Mouse (Mus musculus) heart, adult 2 months (tissue): ENCODE data around the gene Myo10. TPM values are rescaled to one million over a fixed set of nuclear protein-coding genes. Genes with fewer than 3 reads are reported as not detected.

Experiments used
- DNase-seq, 2 experiments: peaks; one replicate each; pipeline ENCODE4 v3.0.0; 2021
- H3K27ac ChIP-seq: fragments of 200-600 bp; 2 replicates; pipeline ENCODE4 v1.8.1; 2022
- H3K27me3 ChIP-seq: fragments of 200-500 bp; 2 replicates; pipeline ENCODE4 v1.6.1; 2012; ENCODE audit warnings: mild to moderate bottlenecking, low read length, inconsistent platforms, mixed read lengths; ENCODE audit not compliant: control insufficient read depth, insufficient read depth
- H3K36me3 ChIP-seq: fragments of 200-500 bp; 2 replicates; pipeline ENCODE4 v1.6.1; 2012; ENCODE audit warnings: low read length, inconsistent platforms; ENCODE audit not compliant: control insufficient read depth, insufficient read depth
- H3K4me1 ChIP-seq: fragments of 200-500 bp; 2 replicates; pipeline ENCODE4 v1.6.1; 2011; ENCODE audit warnings: low read length; ENCODE audit not compliant: control insufficient read depth, insufficient read depth
- H3K4me3 ChIP-seq: fragments of 200-600 bp; 2 replicates; pipeline ENCODE4 v1.8.1; 2022
- H3K79me2 ChIP-seq: fragments of 200-500 bp; replicated peaks from 2 replicates; pipeline ENCODE4 v1.6.1; 2012; ENCODE audit warnings: mild to moderate bottlenecking, inconsistent platforms, low read length, moderate library complexity, mixed read lengths; ENCODE audit not compliant: control insufficient read depth, insufficient read depth
- H3K9ac ChIP-seq: fragments of 200-500 bp; 2 replicates; pipeline ENCODE4 v1.6.1; 2012; ENCODE audit warnings: low read depth, mild to moderate bottlenecking, control low read depth, inconsistent platforms, low read length, mixed read lengths
- CTCF ChIP-seq: fragments of 200-600 bp; IDR thresholded peaks from 2 replicates; pipeline ENCODE4 v1.8.1; 2022; ENCODE audit warnings: antibody characterized with exemption, mild to moderate bottlenecking, moderate library complexity
- EP300 ChIP-seq: fragments of 200-500 bp; IDR thresholded peaks from 2 replicates; pipeline ENCODE4 v1.6.1; 2011; ENCODE audit warnings: low read depth, low read length, control low read depth; ENCODE audit not compliant: insufficient read depth
- POLR2A ChIP-seq: fragments of 200-500 bp; IDR thresholded peaks from 2 replicates; pipeline ENCODE4 v1.6.1; 2011; ENCODE audit warnings: mild to moderate bottlenecking, low read depth, low read length, control low read depth; ENCODE audit not compliant: insufficient read depth
- WGBS: fragments of 180-500 bp; shearing (Covaris S2); methylation state at CpG from one replicate; pipeline ENCODE4 v1.1.7; 2018; 5-methylcytosine and 5-hydroxymethylcytosine counted together
- intact Hi-C: fragments of 180-260 bp; cut with DNase I; formaldehyde crosslinking; loops from one replicate; pipeline ENCODE4 v1.15.1; 2025
- polyA plus RNA-seq: library from polyadenylated mRNA; depleted of rRNA; stranded (reverse); fragments of >200 nt; gene quantifications from 2 replicates; pipeline ENCODE4 v1.2.3, GENCODE M21; 2012
- total RNA-seq, 2 experiments: library from RNA; stranded (reverse); gene quantifications; 2 replicates each; pipeline ENCODE4 v1.2.3; 2021

The Myo10 gene
- total and polyA plus RNA-seq, 3 experiments = 26.6 to 67.9 (median 63.7) TPM

- no peaks in the 10 kb centered on the region for H3K36me3 ChIP-seq
- H3K79me2 ChIP-seq = no peaks in the 10 kb centered on the region
- DNase-seq = peak; percentile 32 to 36
- no peak for TF ChIP-seq EP300
- TF ChIP-seq POLR2A = no peak
- no peak for TF ChIP-seq CTCF
- no peak overlapping the region for H3K27ac ChIP-seq
- H3K4me3 ChIP-seq = no peak overlapping the region
- intact Hi-C loops = no loop called here
- H3K27me3 ChIP-seq = no peaks in the 10 kb centered on the region
- no peak overlapping the region for H3K9ac ChIP-seq
- H3K4me1 ChIP-seq = no peaks in the 10 kb centered on the region
- 70% methylated on average over 5 of the region's 5 CpGs for WGBS
Observed at GRCm38 (mm10) chr15:25589916-25590315, 32.4 kb upstream of the Myo10 start.

- intact Hi-C loops = no loop called here
- Histone ChIP-seq H3K27me3 (no peaks in the 10 kb centered on the region), H3K9ac (no peak overlapping the region), H3K79me2 (no peaks in the 10 kb centered on the region), H3K36me3 (no peaks in the 10 kb centered on the region), H3K4me1 (no peaks in the 10 kb centered on the region), H3K27ac (no peak overlapping the region), H3K4me3 (no peak overlapping the region)
- no peak for DNase-seq
- TF ChIP-seq POLR2A = no peak
- no peak for TF ChIP-seq CTCF
- TF ChIP-seq EP300 = no peak
- 88% methylated on average over 7 of the region's 7 CpGs for WGBS
Observed at GRCm38 (mm10) chr15:25590891-25591290, 31.4 kb upstream of the Myo10 start.

DNA sequence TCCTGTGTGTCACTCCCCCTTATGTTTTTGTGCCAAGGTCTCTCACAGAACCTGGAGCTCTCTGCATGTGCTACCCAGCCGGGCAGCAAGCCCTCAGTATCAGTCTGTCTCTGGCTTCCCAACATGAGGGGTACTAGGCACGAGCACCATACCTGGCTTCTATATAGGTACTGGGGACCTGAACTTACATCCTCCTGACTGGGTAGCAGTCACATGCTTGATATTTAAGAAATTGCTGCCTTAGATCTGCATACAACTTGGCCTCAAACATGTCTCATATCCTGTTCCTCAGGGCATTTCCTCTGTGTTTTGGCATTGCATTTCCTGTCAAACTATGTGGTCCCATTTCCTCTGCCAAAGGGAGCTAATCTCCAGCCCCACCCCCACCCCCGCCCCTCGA, 30.4 kb upstream of the Myo10 start:
- intact Hi-C loops = no loop called here
- Histone ChIP-seq H3K27ac (no peak overlapping the region), H3K4me1 (no peaks in the 10 kb centered on the region), H3K79me2 (no peaks in the 10 kb centered on the region), H3K4me3 (no peak overlapping the region), H3K9ac (no peak overlapping the region), H3K36me3 (no peaks in the 10 kb centered on the region), H3K27me3 (no peaks in the 10 kb centered on the region)
- TF ChIP-seq POLR2A (no peak), EP300 (no peak), CTCF (no peak)
- 49% methylated on average over 4 of the region's 4 CpGs for WGBS
- DNase-seq = no peak

DNA sequence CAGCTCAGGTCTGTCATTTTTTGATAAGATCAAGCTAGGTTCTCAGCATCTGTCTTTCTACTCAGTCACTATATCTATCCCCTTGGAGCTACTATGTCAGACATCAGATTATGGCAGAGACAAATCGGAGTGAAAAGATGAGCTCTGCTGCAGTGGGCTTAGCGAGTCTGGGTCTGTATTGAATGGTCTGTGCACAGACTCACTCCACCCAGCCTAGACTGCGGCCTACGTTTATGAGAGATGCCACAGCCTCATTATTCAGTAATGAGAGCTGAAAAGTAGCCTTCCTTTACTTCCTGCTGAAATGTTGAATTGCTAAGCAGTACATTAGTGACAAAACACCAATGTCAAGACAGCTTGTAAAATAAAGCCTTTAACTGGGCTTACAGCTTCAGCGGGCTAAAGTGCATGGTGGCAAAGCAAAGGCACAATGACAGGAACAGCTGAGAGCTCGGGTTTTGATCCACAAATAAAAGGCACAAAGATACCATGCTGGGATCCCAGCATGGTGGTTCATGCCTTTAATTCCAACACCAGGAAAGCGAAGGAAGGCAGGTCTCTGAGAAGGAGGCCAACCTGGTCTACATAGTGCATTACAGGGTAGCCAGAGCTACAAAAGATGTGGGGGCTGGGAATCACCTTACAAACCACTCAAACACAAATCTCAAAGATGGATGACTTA, 28.7 kb upstream of the Myo10 start:
- H3K27ac ChIP-seq = no peak overlapping the region
- TF ChIP-seq POLR2A = no peak
- no peak for TF ChIP-seq CTCF
- TF ChIP-seq EP300 = no peak
- H3K36me3 ChIP-seq = no peaks in the 10 kb centered on the region
- WGBS = 91% methylated on average over 7 of the region's 7 CpGs
- DNase-seq = no peak
- no peaks in the 10 kb centered on the region for H3K4me1 ChIP-seq
- no peak overlapping the region for H3K9ac ChIP-seq
- no peaks in the 10 kb centered on the region for H3K27me3 ChIP-seq
- no peaks in the 10 kb centered on the region for H3K79me2 ChIP-seq
- intact Hi-C loops = no loop called here
- H3K4me3 ChIP-seq = no peak overlapping the region

DNA sequence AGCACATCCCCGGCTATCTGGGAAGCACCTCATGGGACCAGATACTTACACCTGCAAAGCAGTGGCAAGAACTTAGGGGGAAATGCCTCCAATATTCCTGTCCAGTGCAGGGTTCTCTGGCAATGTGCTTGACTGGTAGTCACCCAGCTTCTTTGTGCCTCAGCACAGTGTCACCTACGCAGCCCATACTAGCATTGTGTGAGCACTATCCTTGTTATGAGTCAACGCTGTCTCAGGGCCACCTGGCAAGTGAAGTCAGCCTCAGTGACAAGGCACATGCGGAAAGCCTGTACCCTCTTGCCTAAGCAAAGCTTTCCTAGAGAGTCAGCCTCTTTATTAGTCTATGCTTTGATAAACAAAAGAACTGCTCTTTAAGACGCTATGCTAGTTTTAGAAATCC, 24.0 kb upstream of the Myo10 start:
- H3K9ac ChIP-seq = no peak overlapping the region
- intact Hi-C loops = no loop called here
- no peaks in the 10 kb centered on the region for H3K4me1 ChIP-seq
- 88% methylated on average over 5 of the region's 5 CpGs for WGBS
- no peaks in the 10 kb centered on the region for H3K27me3 ChIP-seq
- H3K27ac ChIP-seq = no peak overlapping the region
- no peak overlapping the region for H3K4me3 ChIP-seq
- TF ChIP-seq EP300 (no peak), POLR2A (no peak), CTCF (no peak)
- H3K36me3 ChIP-seq = no peaks in the 10 kb centered on the region
- DNase-seq = no peak
- H3K79me2 ChIP-seq = no peaks in the 10 kb centered on the region

DNA sequence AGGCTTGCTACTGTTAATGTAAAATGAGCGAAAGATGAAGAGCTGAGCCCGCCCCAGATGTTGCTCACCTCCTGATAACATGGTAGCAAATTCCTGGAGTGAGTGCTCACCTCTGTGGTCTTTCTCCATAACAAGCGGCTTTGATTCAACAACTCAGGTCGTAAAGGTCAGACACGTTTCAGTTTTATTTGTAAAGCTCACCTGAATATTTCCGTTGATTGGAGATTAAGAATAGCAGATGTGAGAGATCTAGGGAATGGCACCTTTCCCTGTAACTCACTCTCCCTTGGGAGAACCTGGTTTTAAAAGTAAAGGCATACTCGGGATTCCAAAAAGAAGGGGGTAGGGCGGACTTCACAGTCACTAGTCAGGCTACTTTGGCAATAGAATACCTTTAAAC, 20.0 kb upstream of the Myo10 start:
- no peaks in the 10 kb centered on the region for H3K79me2 ChIP-seq
- no peak overlapping the region for H3K4me3 ChIP-seq
- TF ChIP-seq EP300 (no peak), POLR2A (no peak), CTCF (no peak)
- no peak overlapping the region for H3K27ac ChIP-seq
- no peak for DNase-seq
- H3K4me1 ChIP-seq = no peaks in the 10 kb centered on the region
- no peaks in the 10 kb centered on the region for H3K27me3 ChIP-seq
- H3K9ac ChIP-seq = no peak overlapping the region
- intact Hi-C loops = no loop called here
- H3K36me3 ChIP-seq = no peaks in the 10 kb centered on the region
- 74% methylated on average over 8 of the region's 8 CpGs for WGBS
